Mouse (Mus musculus) MEL (cell line): ENCODE measurements around the gene Plaur.

Experiments
- CHD2 ChIP-seq: IDR thresholded peaks from 2 replicates; pipeline ENCODE4 v1.6.1; 2011; ENCODE audit warnings: low read length, improper control_type of control experiment
- CTCF ChIP-seq, 3 experiments: IDR thresholded peaks in 2 of 3; conservative IDR thresholded peaks in 1 of 3; 2 replicates each; pipeline ENCODE4 v1.5.1; 2011 to 2012; ENCODE audit warnings: low read length in 3 of 3, low read depth in 2 of 3, mild to moderate bottlenecking in 2 of 3, improper control_type of control experiment in 1 of 3, inconsistent platforms in 1 of 3, mixed read lengths in 1 of 3, moderate library complexity in 1 of 3; ENCODE audit not compliant: control insufficient read depth in 1 of 3, insufficient read depth in 1 of 3, poor library complexity in 1 of 3, severe bottlenecking in 1 of 3
- EP300 ChIP-seq, 2 experiments: IDR thresholded peaks; 2 replicates each; pipeline ENCODE4 v1.6.1; 2011; ENCODE audit warnings: improper control_type of control experiment in 2 of 2, low read length in 2 of 2, low read depth in 1 of 2, mild to moderate bottlenecking in 1 of 2
- ETS1 ChIP-seq: IDR thresholded peaks from 2 replicates; pipeline ENCODE4 v1.6.1; 2012; ENCODE audit warnings: low read depth, mild to moderate bottlenecking, inconsistent platforms, low read length, improper control_type of control experiment, moderate library complexity
- GATA1 ChIP-seq: IDR thresholded peaks from 2 replicates; pipeline ENCODE4 v1.6.1; 2011; ENCODE audit warnings: low read depth, low read length, improper control_type of control experiment
- HCFC1 ChIP-seq: IDR thresholded peaks from 2 replicates; pipeline ENCODE4 v1.6.1; 2012; ENCODE audit warnings: low read depth, mild to moderate bottlenecking, inconsistent platforms, low read length, improper control_type of control experiment, moderate library complexity
- MAFK ChIP-seq: IDR thresholded peaks from 2 replicates; pipeline ENCODE4 v1.6.1; 2011; ENCODE audit warnings: low read depth, mild to moderate bottlenecking, low read length, improper control_type of control experiment, borderline replicate concordance
- MXI1 ChIP-seq: IDR thresholded peaks from 2 replicates; pipeline ENCODE4 v1.6.1; 2011; ENCODE audit warnings: mild to moderate bottlenecking, low read depth, low read length, improper control_type of control experiment
- POLR2A ChIP-seq, 2 experiments: IDR thresholded peaks; 2 replicates each; pipeline ENCODE4 v1.6.1; 2011 to 2012; ENCODE audit warnings: low read length in 2 of 2, mild to moderate bottlenecking in 2 of 2, control low read depth in 1 of 2, improper control_type of control experiment in 1 of 2, low read depth in 1 of 2, moderate library complexity in 1 of 2; ENCODE audit not compliant: control insufficient read depth in 1 of 2, insufficient read depth in 1 of 2, poor library complexity in 1 of 2
- USF1 ChIP-seq: IDR thresholded peaks from 2 replicates; pipeline ENCODE4 v1.6.1; 2014; ENCODE audit warnings: low read depth, mild to moderate bottlenecking, inconsistent platforms, low read length, improper control_type of control experiment, moderate library complexity
- ZC3H11A ChIP-seq: IDR thresholded peaks from 2 replicates; pipeline ENCODE4 v1.6.1; 2012; ENCODE audit warnings: low read depth, mild to moderate bottlenecking, inconsistent platforms, low read length, improper control_type of control experiment
- ZKSCAN1 ChIP-seq: IDR thresholded peaks from 2 replicates; pipeline ENCODE4 v1.6.1; 2012; ENCODE audit warnings: low read depth, mild to moderate bottlenecking, inconsistent platforms, low read length, improper control_type of control experiment, moderate library complexity
- ZNF384 ChIP-seq: IDR thresholded peaks from 2 replicates; pipeline ENCODE4 v1.6.1; 2012; ENCODE audit warnings: low read depth, mild to moderate bottlenecking, inconsistent platforms, low read length, improper control_type of control experiment

DNA sequence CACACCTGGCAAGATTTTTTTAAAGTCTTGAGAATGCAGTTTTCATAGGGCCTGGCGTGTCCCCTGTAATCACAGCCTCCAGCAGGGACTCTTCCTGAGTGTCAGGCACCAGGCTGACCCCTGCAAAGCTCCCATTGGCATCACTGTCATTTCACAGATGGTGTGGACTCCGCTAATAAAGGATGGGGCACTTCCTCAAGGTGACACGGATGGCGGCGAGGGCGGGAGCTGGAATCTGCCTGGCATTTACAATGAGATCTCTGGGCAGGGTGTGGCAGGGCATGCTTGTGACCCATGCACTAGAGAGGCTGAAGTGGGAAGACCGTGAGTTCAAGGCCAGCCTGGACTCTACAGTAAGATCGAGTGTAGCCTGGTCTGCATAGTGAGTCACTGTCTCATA lies 26.0 kb downstream of the Plaur start:
- TF ChIP-seq CHD2 (no peak), MAFK (no peak), CTCF (IDR thresholded peaks at IDR 0.05 in 2 of 3, conservative IDR thresholded peaks at IDR 0.05 in 1 of 3; ENCODE audit: control insufficient read depth in 1 of 3, insufficient read depth in 1 of 3, low read depth in 2 of 3, low read length in 3 of 3, poor library complexity in 1 of 3, severe bottlenecking in 1 of 3) (no peak), ZNF384 (no peak), HCFC1 (no peak), EP300 (IDR thresholded peaks at IDR 0.05; ENCODE audit: low read depth in 1 of 2, low read length in 2 of 2) (no peak), ZKSCAN1 (no peak), GATA1 (no peak), POLR2A (IDR thresholded peaks at IDR 0.05; ENCODE audit: control insufficient read depth in 1 of 2, insufficient read depth in 1 of 2, low read depth in 1 of 2, low read length in 2 of 2, poor library complexity in 1 of 2) (no peak), MXI1 (no peak), ZC3H11A (no peak), USF1 (no peak), ETS1 (no peak)
